Mouse (Mus musculus) heart, adult 18-20 months (tissue): ENCODE data around the gene Trarg1. TPM values are rescaled to one million over a fixed set of nuclear protein-coding genes. Genes with fewer than 3 reads are reported as not detected.

Experiments used
- total RNA-seq, 2 experiments: library from RNA; stranded (reverse); gene quantifications; 2 replicates each; pipeline ENCODE4 v1.2.3; 2021

The Trarg1 gene
- total RNA-seq, 2 experiments from 2014 or later: 4.0 to 7.0 TPM

Other genes starting within 250 kb of the Trarg1 start
- gene Abr, start 57.5 kb upstream of the Trarg1 start, total RNA-seq: 10 to 100 TPM; 24.8 to 29.7 TPM
- not detected for gene Bhlha9, start 7.3 kb upstream of the Trarg1 start, total RNA-seq
- 10 to 100 TPM; 26.3 to 28.6 TPM for gene Gosr1, start 83.8 kb downstream of the Trarg1 start, total RNA-seq
- gene Cpd, start 167.2 kb downstream of the Trarg1 start, total RNA-seq: 10 to 100 TPM; 35.0 to 38.6 TPM
- gene Tmigd1, start 222.4 kb downstream of the Trarg1 start, total RNA-seq: under 1 TPM in 1 of 2 experiments, not detected in 1; 0.28 TPM
- gene Blmh, start 245.0 kb downstream of the Trarg1 start, total RNA-seq: 10 to 100 TPM; 26.3 to 30.1 TPM